Mouse (Mus musculus): ENCODE data around the gene Cep19.

DNA sequence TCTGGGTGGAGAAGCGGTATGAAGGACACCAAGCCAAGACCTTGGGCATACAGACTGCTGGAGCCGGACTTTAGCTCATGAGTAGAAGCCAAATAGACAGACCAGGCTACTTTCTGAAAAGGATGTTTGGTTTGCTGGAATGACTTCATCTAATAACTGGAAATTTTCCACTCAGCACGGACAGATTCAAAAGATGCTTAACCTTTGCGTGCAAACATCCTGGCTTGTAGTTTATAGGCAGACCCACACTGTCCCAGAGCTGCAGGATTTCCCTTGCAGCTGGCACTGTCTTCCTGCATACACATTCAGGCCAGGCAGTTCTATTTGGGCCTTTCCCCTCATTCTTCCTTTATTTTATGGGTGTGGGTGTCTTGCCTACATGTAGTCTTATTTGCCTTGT is 27.4 kb downstream of the Cep19 start:
- TF ChIP-seq CTCF (IDR thresholded peaks at IDR 0.05; ENCODE audit: control insufficient read depth, insufficient read depth, low read length) (no peak), POLR2A (IDR thresholded peaks at IDR 0.05; ENCODE audit: borderline replicate concordance, control insufficient read depth, low read depth, low read length) (no peak)

All from bone marrow, adult 2 months (tissue).